Mouse (Mus musculus) lung, postnatal 0 days (tissue): Measurements from ENCODE around the gene Asxl1.

Experiments
- CTCF ChIP-seq: IDR thresholded peaks from 2 replicates; pipeline ENCODE4 v1.5.1; 2016; ENCODE audit warnings: antibody characterized with exemption, mild to moderate bottlenecking
- EP300 ChIP-seq: IDR thresholded peaks from 2 replicates; pipeline ENCODE4 v1.6.1; 2016; ENCODE audit warnings: antibody characterized with exemption, mild to moderate bottlenecking, control low read depth

DNA sequence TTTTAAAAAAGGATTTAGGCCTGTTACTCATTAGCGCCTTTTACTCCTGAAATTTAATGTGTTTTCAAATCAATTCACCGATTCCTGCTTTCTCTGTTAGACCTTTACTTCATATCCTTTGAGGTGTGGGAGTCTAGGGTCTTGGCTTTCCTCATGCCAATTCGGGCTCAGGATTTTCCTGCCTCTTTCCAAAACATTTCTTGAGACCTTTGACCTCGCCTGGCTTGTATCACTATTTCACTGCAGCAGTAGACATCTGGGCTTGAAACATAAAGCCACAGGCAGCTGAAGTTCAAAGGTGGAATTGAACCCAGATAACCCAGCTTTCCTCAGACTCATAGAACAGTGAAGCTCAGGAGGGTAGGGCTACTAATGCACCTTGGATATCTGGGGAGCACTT lies 100.8 kb downstream of the Asxl1 start:
- TF ChIP-seq CTCF (no peak), EP300 (no peak)
